Mouse (Mus musculus) thymus, postnatal 10 days (tissue): Measurements from ENCODE around the gene Itga2.

Source experiments
- DNase-seq, 2 experiments: peaks; one replicate each; pipeline ENCODE4 v3.0.0; 2021; ENCODE audit warnings: low spot score in 2 of 2

Itga2 gene

DNA sequence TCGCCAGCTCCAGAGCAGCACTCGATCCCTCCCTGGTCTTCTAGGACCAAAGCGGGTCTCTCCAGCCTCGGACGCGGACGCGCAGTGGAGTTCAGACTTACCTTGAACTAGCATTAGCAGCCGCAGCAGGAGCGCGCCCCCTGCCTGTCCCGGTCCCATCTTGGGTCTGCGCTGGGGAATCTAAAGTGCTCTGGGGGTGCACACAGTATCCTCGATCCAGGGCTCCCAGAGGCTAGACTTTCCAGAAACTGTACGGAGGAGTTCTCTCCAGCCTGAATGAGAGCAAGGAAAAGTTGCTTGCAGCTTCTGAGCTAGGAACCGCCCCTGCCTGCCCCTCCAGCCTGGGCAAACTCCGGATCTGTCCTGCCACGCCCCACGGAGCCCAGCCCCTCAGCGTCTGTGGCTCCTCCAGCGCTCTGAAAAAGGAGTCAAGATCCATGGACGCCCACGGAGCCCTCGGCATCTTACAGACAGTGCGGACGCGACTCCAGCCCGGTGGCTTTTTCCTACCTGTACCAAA, at the start of gene Itga2:
Itga2 (minus strand) TSS at position 326 of the 520 bp plus-strand sequence.
- peak; percentile 16 to 59 for DNase-seq

DNA sequence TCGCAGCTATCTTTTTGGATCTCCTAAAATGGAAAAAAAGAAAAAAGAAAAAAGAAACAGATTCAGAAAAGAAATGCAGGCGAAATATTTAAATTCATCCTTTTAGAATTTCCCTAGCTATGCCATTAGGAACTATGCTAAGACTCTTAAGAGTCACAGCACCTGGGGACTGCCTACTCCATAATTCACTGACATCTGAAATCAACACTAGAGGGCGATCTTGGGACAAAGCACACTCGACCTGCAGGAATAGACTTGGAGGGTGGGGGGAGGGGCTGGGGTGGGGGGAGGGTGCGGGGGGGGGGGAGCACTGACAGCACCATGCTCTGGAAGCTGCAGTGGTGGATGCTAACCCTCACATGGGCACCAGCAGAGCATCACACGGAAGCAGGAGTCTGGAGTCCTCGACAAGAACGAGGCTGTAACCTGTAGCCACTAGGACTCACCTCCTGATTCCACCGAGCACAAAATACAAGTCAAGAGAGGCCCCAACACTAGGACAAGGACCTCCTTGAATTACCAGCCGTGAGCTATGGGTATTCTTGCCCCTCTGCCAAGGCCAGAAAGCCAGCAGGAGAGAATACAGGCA, 49.0 kb upstream of the Itga2 start:
- DNase-seq, result peak in 1 of 2 experiments; percentile 20

DNA sequence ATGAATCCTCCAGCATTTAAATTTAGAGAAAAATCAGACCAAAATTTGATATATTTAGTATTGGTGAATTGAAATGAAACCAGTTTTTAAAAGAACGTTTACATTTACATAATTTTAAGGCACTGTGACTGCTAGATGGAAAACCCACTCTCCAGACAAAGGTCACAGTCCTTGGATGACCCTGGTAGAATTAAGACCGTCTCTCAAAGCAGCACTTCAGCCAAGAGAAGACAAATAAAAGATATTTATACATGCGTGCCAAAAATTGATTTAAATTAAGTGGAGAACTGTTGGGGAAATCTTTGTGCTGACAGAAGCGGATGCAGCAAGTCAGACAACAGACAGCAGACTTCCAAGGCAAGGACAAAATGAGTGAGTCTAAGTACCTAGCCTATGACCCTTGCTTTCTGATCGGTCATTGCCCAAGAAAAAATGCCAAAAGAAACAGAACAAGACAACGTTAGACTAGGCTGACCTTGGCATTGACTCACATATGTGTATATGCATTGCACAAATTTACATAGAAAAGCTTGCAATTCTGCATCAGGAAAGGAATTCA, 42.7 kb upstream of the Itga2 start:
- DNase-seq, result no peak

- no peak for DNase-seq
Measured at GRCm38 (mm10) chr13:114971905-114972304, 40.0 kb upstream of the Itga2 start.

DNA sequence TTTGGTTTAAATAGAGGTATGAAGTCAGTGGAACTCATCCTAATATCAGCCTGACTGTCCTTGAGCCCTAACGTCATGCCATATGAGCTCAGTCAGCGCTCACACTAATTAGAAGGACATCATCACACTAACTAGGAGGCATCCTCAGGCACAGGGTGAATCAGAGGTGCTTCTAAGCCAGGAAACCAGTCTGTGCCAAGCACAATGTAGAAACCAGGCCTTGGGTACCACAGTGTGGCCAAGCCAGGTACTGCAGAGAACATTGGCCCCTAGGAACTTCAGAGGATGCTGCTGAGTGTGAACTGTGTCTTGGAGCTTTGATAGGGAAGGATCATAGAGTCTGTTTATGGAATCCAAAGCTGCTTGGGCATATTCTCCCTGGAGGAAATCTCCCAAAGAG, 32.3 kb upstream of the Itga2 start:
- DNase-seq, result peak; percentile 28 to 58

DNA sequence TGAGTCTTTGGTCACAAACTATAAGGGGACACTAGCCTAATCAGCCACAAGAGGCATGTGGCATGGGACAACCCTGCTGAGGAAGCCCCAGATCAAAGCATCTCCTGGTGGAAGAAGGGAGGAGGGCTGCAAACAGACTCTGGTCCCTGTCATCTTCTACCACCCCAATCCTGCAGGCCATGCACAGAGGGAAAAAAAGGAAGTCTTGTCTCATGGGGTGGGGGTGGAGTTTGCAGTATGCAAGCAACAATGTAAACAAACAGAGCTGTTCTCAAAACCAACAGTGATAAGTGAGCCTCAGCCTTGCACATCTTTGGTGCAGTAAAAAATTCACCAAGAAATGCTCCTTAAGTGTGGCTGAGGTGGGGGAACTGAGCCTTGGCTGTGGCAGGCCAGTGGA, 22.6 kb upstream of the Itga2 start:
- DNase-seq, result no peak

DNA sequence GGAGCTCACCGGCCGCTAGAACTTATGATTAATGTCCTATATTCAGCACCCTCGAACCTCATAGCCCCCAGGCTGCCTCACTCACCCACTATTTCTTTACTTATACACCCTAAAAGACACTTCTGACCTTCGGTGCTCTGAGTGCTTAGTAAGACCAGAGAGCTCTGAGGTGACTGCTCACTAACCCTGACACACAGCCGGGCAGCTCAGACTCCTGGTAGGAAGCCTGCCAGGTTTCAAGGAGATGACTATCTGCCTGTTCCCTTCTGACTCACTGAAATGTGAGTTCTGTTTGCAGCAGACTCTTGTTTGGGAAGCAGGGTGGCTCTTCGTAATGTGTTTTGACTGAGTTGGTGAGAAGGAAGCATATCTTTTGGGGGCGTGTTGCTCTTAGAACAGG, 1.6 kb upstream of the Itga2 start:
- DNase-seq, result no peak

- DNase-seq, result peak in 1 of 2 experiments; percentile 5
Measured at GRCm38 (mm10) chr13:114930996-114931649, 777 bp downstream of the Itga2 start.

- no peak for DNase-seq
Measured at GRCm38 (mm10) chr13:114924785-114925184, 7.1 kb downstream of the Itga2 start.

DNA sequence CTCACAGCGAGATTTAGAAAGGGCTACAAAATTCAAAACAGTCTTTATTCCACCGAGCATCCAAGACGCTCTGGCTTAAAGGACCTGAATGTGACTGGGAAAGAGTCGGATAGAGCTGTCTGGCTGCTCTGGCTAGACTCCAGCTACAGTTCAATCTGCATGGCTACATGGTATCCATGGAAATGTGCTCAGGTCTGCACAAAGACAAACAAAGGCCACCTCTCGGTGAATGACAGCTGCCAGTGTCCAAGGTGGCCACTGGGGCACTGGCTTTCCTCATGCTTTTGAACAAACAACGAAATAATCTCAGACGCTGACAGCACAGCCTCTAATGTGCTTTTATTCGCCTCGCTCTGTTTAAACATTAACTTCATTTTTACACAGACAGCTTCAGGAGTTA, 8.6 kb downstream of the Itga2 start:
- DNase-seq, result no peak

- DNase-seq, result no peak
Measured at GRCm38 (mm10) chr13:114915767-114916166, 16.1 kb downstream of the Itga2 start.

DNA sequence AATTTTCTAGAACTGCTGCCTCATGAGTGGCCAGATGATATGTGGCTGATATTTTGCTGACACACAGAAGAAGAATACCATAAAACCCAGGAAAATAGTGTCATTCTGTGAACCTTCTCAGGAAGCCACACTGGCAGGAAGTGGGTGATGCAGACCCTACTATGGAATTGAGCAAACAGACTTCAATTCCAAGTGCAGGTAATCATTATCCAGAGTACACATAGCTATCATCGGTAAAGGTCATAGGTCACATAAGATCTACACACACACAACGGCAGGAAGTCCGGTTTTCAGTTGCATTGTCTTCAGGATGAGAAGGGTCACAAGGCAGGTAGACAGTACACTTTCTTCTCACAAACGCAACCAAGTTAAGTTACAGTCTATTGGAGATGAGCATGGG, 16.9 kb downstream of the Itga2 start:
- DNase-seq, result no peak

DNA sequence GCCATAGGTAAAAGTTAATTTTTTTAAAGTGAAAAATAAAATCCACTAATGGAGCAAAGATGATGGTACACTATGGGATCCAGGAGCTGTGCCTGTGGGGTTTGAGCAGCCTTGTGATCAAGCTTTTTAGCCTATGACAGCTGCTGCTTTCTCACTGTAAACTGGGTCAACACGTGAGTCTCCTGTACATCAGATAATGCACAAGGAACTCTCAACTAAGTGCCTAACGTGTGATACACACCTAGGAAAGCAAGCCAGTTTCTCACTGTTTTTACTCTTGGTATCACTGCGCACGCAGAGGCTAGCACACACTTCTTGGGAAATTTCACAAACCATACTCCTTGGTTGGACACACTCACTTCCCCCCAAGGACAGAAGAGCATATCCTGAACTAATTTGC, 17.3 kb downstream of the Itga2 start:
- no peak for DNase-seq

DNA sequence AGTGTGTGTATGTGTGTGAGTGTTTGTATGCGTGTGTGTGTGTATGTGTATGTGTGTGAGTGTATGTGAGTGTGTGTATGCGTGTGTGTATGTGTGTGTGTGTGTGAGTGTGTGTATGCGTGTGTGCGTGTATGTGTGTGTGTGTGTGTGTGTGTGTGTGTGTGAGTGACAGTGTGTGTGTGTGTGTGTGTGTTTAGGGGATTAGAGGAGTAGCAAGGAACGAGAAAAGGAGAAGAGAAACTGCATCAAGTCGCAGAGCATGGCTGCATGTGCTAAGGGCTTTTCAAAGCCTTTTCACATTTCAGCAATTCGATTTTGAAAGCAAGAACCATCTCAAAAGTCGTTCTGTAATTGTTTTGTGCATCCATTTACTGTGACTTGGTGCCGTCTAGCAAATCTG, 21.3 kb downstream of the Itga2 start:
- no peak for DNase-seq

DNA sequence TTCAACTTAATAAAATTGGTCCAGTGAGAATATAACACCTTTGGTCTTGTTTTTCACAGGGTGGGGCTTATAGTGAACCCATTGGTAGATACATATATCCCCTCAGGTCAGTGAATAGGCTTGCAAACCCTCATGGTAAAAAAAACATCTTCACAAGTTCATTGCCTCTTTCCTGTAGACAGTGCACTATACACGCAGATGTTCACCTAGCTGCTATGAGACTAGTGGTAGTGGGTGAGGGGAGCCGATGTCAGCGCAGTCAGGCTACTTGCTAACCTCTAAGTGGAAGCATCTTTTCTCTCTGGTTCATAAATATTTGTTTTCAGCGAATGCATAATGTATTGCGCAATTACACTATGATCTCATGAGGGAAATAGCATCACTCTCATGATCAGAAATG, 22.4 kb downstream of the Itga2 start:
- DNase-seq, result no peak

DNA sequence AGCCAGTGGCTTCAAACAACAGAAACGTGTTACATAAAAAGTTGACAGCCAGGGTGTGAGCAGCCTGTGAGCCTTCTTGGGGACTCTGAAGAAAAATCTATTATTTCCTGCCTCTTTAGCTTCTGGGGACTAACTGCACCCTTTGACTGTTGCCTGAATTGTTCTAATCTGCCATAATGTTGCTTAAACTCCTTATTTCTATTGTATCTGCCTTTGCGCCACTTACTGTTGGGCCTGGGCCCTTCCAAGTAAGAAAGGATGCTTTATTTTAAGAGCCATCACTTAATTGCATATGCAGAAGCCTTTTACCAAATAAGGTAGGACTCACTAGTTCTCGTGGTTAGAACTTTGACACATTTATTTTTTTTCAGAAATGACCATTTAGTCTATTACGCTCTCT, 24.0 kb downstream of the Itga2 start:
- no peak for DNase-seq

DNA sequence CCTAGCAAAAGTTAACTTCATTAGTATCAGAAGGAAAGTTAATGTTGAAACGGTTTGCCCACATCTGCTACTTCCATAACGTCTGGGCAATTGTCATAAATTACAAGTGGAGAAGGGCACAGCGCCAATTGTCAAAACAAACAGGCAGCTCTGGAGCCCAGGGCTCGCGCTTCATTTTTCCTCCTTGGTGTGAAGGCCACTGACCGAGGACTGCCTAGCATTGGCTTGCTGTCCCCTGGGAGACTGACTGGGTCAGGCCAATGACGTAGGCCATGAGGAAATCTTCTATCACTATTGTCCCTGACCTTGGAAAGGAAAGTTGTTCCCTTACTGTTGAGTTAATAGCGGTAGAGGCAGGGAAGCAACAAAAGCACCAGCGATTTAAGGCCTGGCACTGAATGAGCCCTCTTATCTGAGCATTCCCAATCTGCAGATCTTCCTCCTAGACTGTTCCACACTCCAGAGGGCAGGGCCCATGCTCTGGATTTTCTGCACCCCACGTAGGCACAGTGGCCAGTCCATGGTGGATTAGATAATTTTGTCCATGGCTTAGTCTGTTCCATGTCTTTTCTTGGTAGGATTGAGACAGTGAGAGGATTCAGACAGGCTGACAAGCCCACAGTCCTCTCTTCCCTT, 35.0 kb downstream of the Itga2 start:
- DNase-seq, result no peak

- peak in 1 of 2 experiments; percentile 12 for DNase-seq
Measured at GRCm38 (mm10) chr13:114895896-114896295, 36.0 kb downstream of the Itga2 start.

DNA sequence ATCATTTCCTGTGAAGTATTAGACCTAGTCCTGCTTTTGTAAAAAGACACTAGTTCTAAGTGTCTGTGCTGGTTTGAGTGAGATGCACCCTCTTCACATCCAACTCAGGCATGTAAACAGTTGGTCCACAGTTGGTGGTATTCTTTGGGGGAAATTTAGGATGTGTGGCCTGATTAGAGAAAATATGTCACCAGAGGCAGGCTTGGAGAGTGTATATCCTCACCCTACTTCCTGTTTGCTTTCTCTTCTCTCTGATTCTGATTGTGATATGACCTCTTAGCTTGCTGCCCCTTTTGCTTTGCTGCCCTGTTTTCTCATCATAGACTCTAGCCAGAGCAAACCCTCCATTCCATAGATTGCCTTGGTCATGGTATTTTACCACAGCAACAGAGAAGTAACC, 37.2 kb downstream of the Itga2 start:
- DNase-seq, result no peak

DNA sequence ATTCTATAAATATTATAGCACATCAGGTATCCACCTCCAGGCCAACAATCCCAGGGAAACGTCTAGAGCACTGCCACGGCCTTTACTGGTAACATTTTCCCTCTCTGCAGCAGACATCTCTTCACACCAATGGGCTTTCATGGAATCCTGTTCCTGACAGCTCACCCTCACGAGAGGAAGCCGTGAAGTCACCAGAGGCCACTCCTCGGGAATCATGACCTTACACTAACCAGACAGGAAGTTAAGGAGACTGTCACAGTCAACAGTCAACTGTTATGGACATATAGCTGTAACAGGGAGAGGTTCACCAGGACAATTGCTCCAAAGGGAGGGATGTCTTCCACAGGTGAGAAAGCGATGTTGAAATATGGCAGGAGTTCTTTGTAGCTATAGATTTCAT, 40.2 kb downstream of the Itga2 start:
- DNase-seq, result no peak

- DNase-seq, result no peak
Measured at GRCm38 (mm10) chr13:114887695-114888094, 44.2 kb downstream of the Itga2 start.

GRCm38 (mm10) chr13:114887293-114887692, 44.6 kb downstream of the Itga2 start:
- DNase-seq, result no peak

GRCm38 (mm10) chr13:114885171-114885570, 46.7 kb downstream of the Itga2 start:
- DNase-seq, result no peak
